Mouse (Mus musculus) liver, postnatal 0 days (tissue): ENCODE results near the gene Cd160.

Experiments
- CTCF ChIP-seq: sonication (generic); IDR thresholded peaks from 2 replicates; pipeline ENCODE4 v1.5.1; 2016; ENCODE audit warnings: antibody characterized with exemption, low read depth
- EP300 ChIP-seq: IDR thresholded peaks from 2 replicates; pipeline ENCODE4 v1.6.1; 2016; ENCODE audit warnings: antibody characterized with exemption, low read depth, mild to moderate bottlenecking

DNA sequence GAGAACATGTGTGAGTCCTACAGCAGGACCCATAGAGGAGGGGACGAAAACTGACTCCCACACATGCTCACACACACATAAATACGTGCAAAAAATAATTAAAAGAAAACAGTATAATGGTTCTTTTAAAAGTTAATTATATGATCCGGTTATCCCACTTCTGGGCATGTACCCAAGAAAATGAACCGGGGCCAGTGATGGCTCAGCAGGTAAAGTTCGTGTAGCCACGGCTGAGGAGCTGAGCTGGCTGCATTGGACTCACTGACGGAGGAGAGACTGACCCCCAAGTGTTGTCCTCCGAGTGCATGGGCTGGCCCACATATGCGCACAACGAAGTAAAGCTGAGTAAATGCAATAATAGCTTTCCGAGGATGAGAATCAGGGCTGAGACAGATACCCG is 4.5 kb downstream of the Cd160 start:
- TF ChIP-seq EP300 (no peak), CTCF (no peak)
